Mouse (Mus musculus) liver, embryonic 15.5 days (tissue): ENCODE results near the gene Zrsr1. TPM values are rescaled to one million over a fixed set of nuclear protein-coding genes. Genes with fewer than 3 reads are reported as not detected.
A peak's percentile ranks its signal among the peaks of the same experiment; 100 is the strongest.

Experiments
- ATAC-seq: fragments of 200-750 bp; cut with Nextera tagmentation; 2 replicates; pipeline ENCODE4 v1.8.0; 2017; ENCODE audit warnings: moderate number of reproducible peaks, mild to moderate bottlenecking, moderate library complexity; ENCODE audit not compliant: insufficient read depth
- H3K27ac ChIP-seq: fragments of 300-500 bp; sonication (generic); replicated peaks from 2 replicates; pipeline ENCODE4 v1.5.1; 2015; ENCODE audit warnings: mild to moderate bottlenecking, inconsistent platforms
- H3K27me3 ChIP-seq: fragments of 300-500 bp; sonication (generic); 2 replicates; pipeline ENCODE4 v1.6.1; 2015; ENCODE audit warnings: mild to moderate bottlenecking, inconsistent platforms
- H3K36me3 ChIP-seq: fragments of 300-500 bp; sonication (generic); replicated peaks from 2 replicates; pipeline ENCODE4 v1.6.1; 2015; ENCODE audit warnings: moderate library complexity, mild to moderate bottlenecking, inconsistent platforms
- H3K4me1 ChIP-seq: fragments of 300-500 bp; sonication (generic); replicated peaks from 2 replicates; pipeline ENCODE4 v1.6.1; 2015; ENCODE audit warnings: inconsistent platforms
- H3K4me2 ChIP-seq: fragments of 300-500 bp; sonication (generic); 2 replicates; pipeline ENCODE4 v1.6.1; 2015; ENCODE audit warnings: moderate library complexity, mild to moderate bottlenecking, inconsistent platforms
- H3K4me3 ChIP-seq: fragments of 300-500 bp; sonication (generic); replicated peaks from 2 replicates; pipeline ENCODE4 v1.5.1; 2015; ENCODE audit warnings: mild to moderate bottlenecking, inconsistent platforms
- H3K9ac ChIP-seq: fragments of 300-500 bp; sonication (generic); 2 replicates; pipeline ENCODE4 v1.6.1; 2015; ENCODE audit warnings: moderate library complexity, mild to moderate bottlenecking, inconsistent platforms
- H3K9me3 ChIP-seq: fragments of 300-500 bp; sonication (generic); replicated peaks from 2 replicates; pipeline ENCODE4 v1.6.1; 2016; ENCODE audit warnings: inconsistent platforms
- WGBS: fragments of 180-500 bp; shearing (Covaris S2); methylation state at CpG from one replicate; pipeline ENCODE4 v1.1.7; 2015; ENCODE audit warnings: mixed read lengths; ENCODE audit not compliant: insufficient replicate concordance; 5-methylcytosine and 5-hydroxymethylcytosine counted together
- polyA plus RNA-seq: library from polyadenylated mRNA; unstranded; fragments of >200 nt; fragmentation: Nextera tagmentation; extraction: Ambion mirVana; gene quantifications from 2 replicates; pipeline ENCODE4 v1.2.1, GENCODE M21; 2015

The Zrsr1 gene
- polyA plus RNA-seq, 1 experiment from 2014 or later: 2.6 TPM

GRCm38 (mm10) chr11:22949101-22949500 lies 22.7 kb upstream of the Zrsr1 start:
- ATAC-seq: no peak
- Histone ChIP-seq H3K4me2 (no peak overlapping the region), H3K4me3 (no peak overlapping the region), H3K27ac (no peak overlapping the region), H3K36me3 (no peaks in the 10 kb centered on the region), H3K9me3 (no peaks in the 10 kb centered on the region), H3K4me1 (peaks cover 14% of the 10 kb centered on the region), H3K9ac (no peak overlapping the region), H3K27me3 (no peaks in the 10 kb centered on the region)
- WGBS: 76% methylated on average over 1 of the region's 1 CpGs

GRCm38 (mm10) chr11:22950131-22950530 lies 21.7 kb upstream of the Zrsr1 start:
- H3K4me1 ChIP-seq: peaks cover 12% of the 10 kb centered on the region
- 72% methylated on average over 6 of the region's 6 CpGs for WGBS
- ATAC-seq: no peak

GRCm38 (mm10) chr11:22952668-22953067 lies 19.1 kb upstream of the Zrsr1 start:
- Histone ChIP-seq H3K4me1 (peaks cover 6% of the 10 kb centered on the region; the same call in 1 of the 2 replicates), H3K9ac (no peak overlapping the region), H3K9me3 (no peaks in the 10 kb centered on the region), H3K4me3 (no peak overlapping the region), H3K27me3 (no peaks in the 10 kb centered on the region), H3K27ac (no peak overlapping the region), H3K36me3 (no peaks in the 10 kb centered on the region), H3K4me2 (no peak overlapping the region)
- 62% methylated on average over 7 of the region's 7 CpGs for WGBS
- ATAC-seq: no peak

More at GRCm38 (mm10) chr11:22950131-22950530, 21.7 kb upstream of the Zrsr1 start:
- Histone ChIP-seq H3K27ac (no peak overlapping the region), H3K9me3 (no peaks in the 10 kb centered on the region), H3K36me3 (no peaks in the 10 kb centered on the region), H3K4me3 (no peak overlapping the region), H3K27me3 (no peaks in the 10 kb centered on the region), H3K4me2 (no peak overlapping the region), H3K9ac (no peak overlapping the region)

GRCm38 (mm10) chr11:22956346-22956745 lies 15.5 kb upstream of the Zrsr1 start:
- ATAC-seq: no peak

GRCm38 (mm10) chr11:22956830-22957229 lies 15.0 kb upstream of the Zrsr1 start:
- Histone ChIP-seq H3K4me3 (no peak overlapping the region), H3K9me3 (no peaks in the 10 kb centered on the region), H3K9ac (no peak overlapping the region), H3K27ac (no peak overlapping the region), H3K27me3 (no peaks in the 10 kb centered on the region), H3K4me2 (no peak overlapping the region), H3K36me3 (no peaks in the 10 kb centered on the region), H3K4me1 (no peaks in the 10 kb centered on the region)
- peak; percentile 28; the same call in 1 of the 2 replicates for ATAC-seq
- WGBS: 58% methylated on average over 4 of the region's 4 CpGs

More at GRCm38 (mm10) chr11:22956346-22956745, 15.5 kb upstream of the Zrsr1 start:
- Histone ChIP-seq H3K36me3 (no peaks in the 10 kb centered on the region), H3K4me2 (no peak overlapping the region), H3K4me3 (no peak overlapping the region), H3K9me3 (no peaks in the 10 kb centered on the region), H3K27ac (no peak overlapping the region), H3K4me1 (no peaks in the 10 kb centered on the region), H3K9ac (no peak overlapping the region), H3K27me3 (no peaks in the 10 kb centered on the region)
- whole genome bisulfite sequencing: 88% methylated on average over 6 of the region's 6 CpGs

DNA sequence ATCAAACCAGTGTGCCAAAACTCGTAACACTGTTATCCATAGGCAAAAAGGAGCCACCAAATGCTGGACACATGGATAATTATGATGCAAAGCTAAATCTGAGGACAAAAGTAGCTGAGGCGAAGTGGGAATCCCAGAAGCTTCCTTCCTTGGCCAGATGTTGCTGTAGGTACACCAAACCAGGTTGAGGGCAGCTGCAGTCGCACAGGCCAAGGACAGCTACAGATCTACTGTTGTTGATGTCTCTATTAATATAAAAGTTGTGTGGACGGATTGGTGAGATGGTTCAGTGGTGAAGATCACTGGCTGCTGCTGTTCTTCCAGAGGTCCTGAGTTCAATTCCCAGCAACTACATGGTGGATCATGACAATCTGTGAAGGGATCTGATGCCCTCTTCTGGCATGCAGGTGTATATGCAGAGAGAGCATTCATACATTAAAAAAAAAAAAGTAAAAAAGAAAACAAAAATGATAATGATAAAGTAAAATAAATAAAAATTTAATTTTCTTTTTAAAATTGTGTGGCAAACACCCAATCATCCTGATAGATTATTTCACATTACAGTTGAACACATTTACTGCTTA lies 13.9 kb upstream of the Zrsr1 start:
- H3K4me3 ChIP-seq: no peak overlapping the region
- WGBS: 68% methylated on average over 4 of the region's 4 CpGs
- no peak overlapping the region for H3K9ac ChIP-seq
- no peak for ATAC-seq
- H3K27me3 ChIP-seq: no peaks in the 10 kb centered on the region
- H3K36me3 ChIP-seq: no peaks in the 10 kb centered on the region
- H3K9me3 ChIP-seq: no peaks in the 10 kb centered on the region
- no peaks in the 10 kb centered on the region for H3K4me1 ChIP-seq
- no peak overlapping the region for H3K4me2 ChIP-seq
- no peak overlapping the region for H3K27ac ChIP-seq

DNA sequence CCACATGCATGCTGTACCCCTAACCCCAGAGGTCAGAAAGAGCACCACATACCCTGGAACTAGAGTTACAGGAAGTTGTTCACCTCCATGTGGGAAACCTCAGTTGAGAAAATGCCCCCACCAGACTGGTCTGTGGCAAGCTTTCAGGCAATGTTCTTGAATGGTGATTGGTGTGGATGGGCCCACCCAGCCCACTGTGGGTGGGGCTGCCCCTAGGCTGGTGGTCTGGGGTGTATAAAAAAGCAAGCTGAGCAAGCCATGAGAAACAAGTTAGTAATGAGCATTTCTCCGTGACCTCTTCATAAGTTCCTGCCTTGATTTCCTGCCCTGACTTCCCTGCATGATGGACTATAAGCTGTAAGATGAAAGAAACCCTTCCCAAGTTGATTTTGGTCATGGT lies 9.7 kb upstream of the Zrsr1 start:
- no peaks in the 10 kb centered on the region for H3K9me3 ChIP-seq
- H3K9ac ChIP-seq: no peak overlapping the region
- H3K4me2 ChIP-seq: no peak overlapping the region
- H3K36me3 ChIP-seq: peaks cover 10% of the 10 kb centered on the region
- 55% methylated on average over 1 of the region's 1 CpGs for WGBS
- H3K4me1 ChIP-seq: 0 out of 2 replicates have a peak, but pooled peaks cover 3% of the 10 kb centered on the region
- no peaks in the 10 kb centered on the region for H3K27me3 ChIP-seq
- H3K4me3 ChIP-seq: no peak overlapping the region
- ATAC-seq: no peak
- H3K27ac ChIP-seq: no peak overlapping the region

GRCm38 (mm10) chr11:22964401-22964800 lies 7.4 kb upstream of the Zrsr1 start:
- H3K4me2 ChIP-seq: no peak overlapping the region
- H3K27me3 ChIP-seq: no peaks in the 10 kb centered on the region
- no peak overlapping the region for H3K9ac ChIP-seq
- no peak overlapping the region for H3K4me3 ChIP-seq
- H3K27ac ChIP-seq: no peak overlapping the region
- no peaks in the 10 kb centered on the region for H3K9me3 ChIP-seq
- H3K36me3 ChIP-seq: peaks cover 11% of the 10 kb centered on the region
- H3K4me1 ChIP-seq: 0 out of 2 replicates have a peak, but pooled peaks cover 3% of the 10 kb centered on the region
- 71% methylated on average over 4 of the region's 4 CpGs for WGBS
- peak; percentile 40; the same call in 1 of the 2 replicates for ATAC-seq

DNA sequence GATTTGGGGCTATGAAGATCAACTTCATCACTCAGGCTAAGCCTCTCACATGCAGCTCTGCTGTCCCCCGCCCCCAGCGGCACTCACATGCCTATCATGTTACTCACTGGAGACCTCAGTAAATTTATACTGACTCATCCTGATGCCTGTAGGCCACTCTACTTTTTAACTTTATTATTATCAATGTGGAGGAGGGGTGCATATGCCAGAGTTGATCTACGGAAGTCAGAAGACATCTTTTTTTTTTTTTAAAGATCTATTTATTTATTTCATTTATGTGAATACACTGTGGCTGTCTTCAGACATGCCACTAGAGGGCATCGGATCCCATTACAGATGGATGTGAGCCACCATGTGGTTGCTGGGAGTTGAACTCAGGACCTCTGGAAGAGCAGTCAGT lies 6.3 kb upstream of the Zrsr1 start:
- Histone ChIP-seq H3K4me3 (no peak overlapping the region), H3K4me1 (peaks cover 8% of the 10 kb centered on the region; the same call in 1 of the 2 replicates), H3K36me3 (peaks cover 11% of the 10 kb centered on the region), H3K27me3 (no peaks in the 10 kb centered on the region), H3K27ac (no peak overlapping the region), H3K9ac (no peak overlapping the region), H3K4me2 (no peak overlapping the region), H3K9me3 (no peaks in the 10 kb centered on the region)
- ATAC-seq: no peak
- 83% methylated on average over 4 of the region's 4 CpGs for WGBS

GRCm38 (mm10) chr11:22969486-22969885 lies 2.3 kb upstream of the Zrsr1 start:
- peaks cover 11% of the 10 kb centered on the region for H3K36me3 ChIP-seq
- H3K27ac ChIP-seq: no peak overlapping the region
- no peak overlapping the region for H3K4me2 ChIP-seq
- H3K27me3 ChIP-seq: no peaks in the 10 kb centered on the region
- 17% methylated on average over 6 of the region's 6 CpGs for WGBS
- H3K4me1 ChIP-seq: peaks cover 16% of the 10 kb centered on the region
- H3K9me3 ChIP-seq: no peaks in the 10 kb centered on the region
- H3K9ac ChIP-seq: no peak overlapping the region
- H3K4me3 ChIP-seq: no peak overlapping the region
- ATAC-seq: no peak

- WGBS: 87% methylated on average over 1 of the region's 1 CpGs
- Histone ChIP-seq H3K4me3 (no peak overlapping the region), H3K9me3 (no peaks in the 10 kb centered on the region), H3K4me1 (peaks cover 18% of the 10 kb centered on the region), H3K27ac (no peak overlapping the region), H3K36me3 (peaks cover 11% of the 10 kb centered on the region), H3K9ac (no peak overlapping the region), H3K4me2 (no peak overlapping the region), H3K27me3 (no peaks in the 10 kb centered on the region)
- no peak for ATAC-seq
Measured at GRCm38 (mm10) chr11:22970546-22970945, 1.3 kb upstream of the Zrsr1 start.
